Mouse (Mus musculus) embryonic stem cell, embryonic (primary cell): ENCODE measurements around the gene Eef1a2.

ENCODE experiments used
- CTCF ChIA-PET, 4 experiments: fragments of 300-600 bp in 2 of 4; fragments of 350-600 bp in 2 of 4; sonication (Branson Sonifier 250); formaldehyde crosslinking; loops; one replicate each; lab custom pipeline; 2022; ENCODE audit warnings: inconsistent platforms in 2 of 4; lab: Charles Lee
- POLR2A ChIA-PET, 4 experiments: fragments of 300-600 bp in 2 of 4; fragments of 350-600 bp in 2 of 4; sonication (Branson Sonifier 250); formaldehyde crosslinking; loops; one replicate each; lab custom pipeline; 2022; ENCODE audit warnings: antibody characterized with exemption in 4 of 4, inconsistent platforms in 1 of 4; lab: Charles Lee

The Eef1a2 gene

GRCm38 (mm10) chr2:181150281-181150680 lies 6.5 kb downstream of the Eef1a2 start:
- ChIA-PET CTCF (interaction anchor here in 2 of 4 experiments (1.3 to 1.6 kb wide), 4 partner anchors 37 to 509 kb away, joined by 3 to 4 read pairs (median 4); partner anchors contain the start of gene Ppdpf (in 2 of the 2)), POLR2A (interaction anchor here in 2 of 4 experiments (0.6 to 1.0 kb wide), 4 partner anchors 9 to 98 kb away, joined by 3 read pairs; partner anchors contain the start of gene Ppdpf (in 1 of the 2))

DNA sequence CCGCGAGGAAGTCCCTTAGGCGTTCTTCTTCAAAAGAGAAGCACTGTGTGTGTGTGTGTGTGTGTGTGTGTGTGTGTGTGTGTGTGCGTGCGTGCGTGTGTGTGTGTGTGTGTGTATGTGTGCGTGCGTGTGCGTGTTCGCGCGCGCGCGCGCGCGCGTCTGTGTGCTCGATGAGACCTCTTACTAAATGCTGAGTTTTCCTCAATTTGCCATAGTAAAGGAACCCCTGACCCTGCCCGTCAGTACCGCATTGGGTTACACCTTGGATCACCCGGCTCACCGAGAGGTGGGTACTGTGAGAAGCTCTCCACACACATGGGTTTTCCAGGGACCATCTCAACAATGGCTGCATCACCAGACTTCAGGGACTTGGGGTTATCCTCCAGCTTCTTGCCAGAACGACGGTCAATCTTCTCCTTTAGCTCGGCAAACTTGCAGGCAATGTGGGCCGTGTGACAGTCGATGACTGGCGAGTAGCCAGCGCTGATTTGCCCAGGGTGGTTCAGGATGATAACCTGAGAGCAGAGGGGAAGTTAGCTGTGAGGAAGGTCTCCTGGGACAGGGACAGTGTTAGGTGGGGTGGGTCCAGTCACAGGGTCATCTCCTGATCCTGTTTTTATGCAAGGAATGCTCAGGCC lies 8.4 kb downstream of the Eef1a2 start:
- CTCF ChIA-PET: interaction anchor here in 1 of 4 experiments (1.2 to 1.6 kb wide), 2 partner anchors 12 to 39 kb away, joined by 3 to 4 read pairs; partner anchors contain the start of gene Ppdpf

DNA sequence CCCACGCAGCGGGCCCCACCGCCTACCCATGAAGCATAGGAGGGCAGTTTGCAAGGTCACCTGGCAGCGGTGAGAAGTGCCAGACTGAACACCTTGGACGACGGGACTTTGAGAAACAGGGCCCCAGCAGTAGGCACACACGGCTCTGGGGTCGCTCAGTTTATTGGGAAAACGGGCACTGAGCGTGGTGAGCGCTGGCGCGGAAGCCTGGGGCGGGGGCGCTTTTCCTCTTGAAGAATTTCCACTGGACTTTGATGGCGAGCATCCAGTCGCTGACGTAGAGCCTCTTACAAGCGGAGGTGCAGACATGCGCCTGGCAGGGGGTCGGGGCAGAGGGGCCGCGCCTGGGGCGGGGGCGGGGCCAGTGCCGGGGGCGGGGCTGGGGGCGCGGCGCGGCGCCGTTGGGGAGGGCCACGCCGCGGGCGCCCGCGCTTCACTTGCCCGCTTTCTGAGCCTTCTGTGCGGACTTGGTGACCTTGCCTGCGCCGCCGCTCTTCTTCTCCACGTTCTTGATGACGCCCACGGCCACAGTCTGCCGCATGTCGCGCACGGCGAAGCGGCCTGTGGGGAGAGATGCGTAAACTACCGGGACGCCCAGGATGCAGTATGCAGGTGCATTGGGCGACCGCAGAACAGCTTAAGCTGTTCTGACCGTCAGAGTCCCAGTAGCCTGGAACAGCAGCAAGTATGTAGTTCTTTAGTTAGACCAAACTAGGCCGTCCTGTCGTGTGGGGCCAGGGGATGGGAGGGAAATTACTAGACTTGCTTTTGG lies 9.1 kb downstream of the Eef1a2 start:
- POLR2A ChIA-PET: interaction anchor here in 2 of 4 experiments (0.9 to 1.6 kb wide), 3 partner anchors 13 to 39 kb away, joined by 3 to 6 read pairs (median 4); partner anchors contain the start of genes Kcnq2 (in 2 of the 2) and Ppdpf (in 1 of the 2)

More for the DNA sequence above, 8.4 kb downstream of the Eef1a2 start:
- POLR2A ChIA-PET: interaction anchor here in 3 of 4 experiments (0.7 to 1.6 kb wide), 5 partner anchors 12 to 502 kb away, joined by 3 to 7 read pairs (median 5); partner anchors contain the start of gene Kcnq2 (in 2 of the 3)

DNA sequence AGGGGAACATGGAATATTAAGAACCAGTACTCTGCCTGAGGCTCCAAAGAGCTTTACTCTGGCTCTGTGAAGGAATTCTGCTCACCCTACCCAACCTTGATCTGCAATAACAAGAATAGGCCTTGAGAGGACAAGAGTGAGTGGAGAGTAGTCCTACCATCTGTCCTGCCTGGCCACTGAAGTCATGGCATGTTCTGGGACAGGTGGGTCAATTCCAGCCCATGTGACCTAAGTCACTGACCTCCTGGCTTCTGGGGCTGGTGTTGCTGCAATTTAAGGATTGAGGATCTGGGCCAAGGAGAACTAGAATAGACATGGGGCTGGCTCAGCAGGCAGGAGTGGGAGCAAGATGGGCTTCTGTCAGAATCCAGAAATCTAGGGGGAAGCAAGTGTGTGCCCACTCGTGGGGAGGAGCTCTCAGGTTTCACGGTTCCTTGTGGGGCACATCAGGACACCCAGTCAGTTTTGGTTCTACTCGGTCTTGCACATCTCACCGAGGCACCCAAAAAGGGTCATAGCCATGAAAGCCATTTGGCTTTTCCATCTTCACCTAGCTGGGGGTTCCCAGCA lies 9.8 kb downstream of the Eef1a2 start:
- POLR2A ChIA-PET: interaction anchor here in 1 of 4 experiments (0.9 to 1.6 kb wide), 2 partner anchors 12 to 40 kb away, joined by 3 to 4 read pairs; partner anchors contain the start of genes Kcnq2 and Ppdpf
- CTCF ChIA-PET: no interaction called here

More for the DNA sequence above, 9.1 kb downstream of the Eef1a2 start:
- CTCF ChIA-PET: interaction anchor here in 1 of 4 experiments (1.2 kb wide), 1 partner anchor 11 kb away, joined by 3 read pairs; no protein-coding TSS in a partner anchor

GRCm38 (mm10) chr2:181144675-181145074 lies 12.1 kb downstream of the Eef1a2 start:
- ChIA-PET POLR2A (no interaction called here), CTCF (interaction anchor here in 1 of 4 experiments (0.6 kb wide), 1 partner anchor 9 kb away, joined by 3 read pairs; the partner anchor contains the start of gene Kcnq2)

DNA sequence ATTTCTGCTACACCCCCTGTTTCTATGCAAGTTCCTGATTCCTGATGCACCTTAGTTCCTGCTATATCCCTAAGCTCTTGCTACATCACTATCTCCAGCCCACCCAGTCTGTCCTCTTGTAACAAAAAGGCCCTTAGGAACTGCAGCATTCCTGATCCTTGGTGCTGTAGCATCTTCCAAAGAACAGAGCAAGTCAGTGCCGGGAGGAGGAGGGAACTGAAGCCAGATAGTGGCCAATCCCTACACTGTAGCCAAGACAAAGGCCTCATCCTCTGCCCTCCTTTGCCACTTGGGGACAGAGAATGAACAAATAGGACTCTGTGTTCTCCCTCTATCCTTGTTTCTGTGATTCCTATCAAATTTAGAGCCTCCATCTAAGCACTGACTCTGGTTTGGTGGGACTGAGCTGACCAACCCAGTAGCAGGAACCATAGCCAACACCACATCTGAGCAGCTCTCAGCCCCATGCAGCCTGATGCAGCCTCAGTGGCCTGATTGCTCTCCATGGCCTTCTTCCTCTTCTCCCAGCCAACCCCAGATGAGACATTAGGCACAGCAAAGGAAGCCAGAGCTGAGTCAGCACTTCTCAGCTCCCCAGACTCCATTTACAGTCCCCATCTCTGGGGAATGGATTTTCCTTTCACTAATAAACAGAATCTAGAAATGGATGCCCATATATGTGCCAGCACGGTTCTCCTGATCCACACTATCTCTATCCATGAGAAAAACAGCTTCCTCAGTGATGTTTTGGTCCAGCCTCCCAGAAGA lies 13.1 kb downstream of the Eef1a2 start:
- POLR2A ChIA-PET: interaction anchor here in 1 of 4 experiments (0.7 to 0.9 kb wide), 3 partner anchors 9 to 16 kb away, joined by 3 read pairs; partner anchors contain the start of gene Eef1a2
- CTCF ChIA-PET: no interaction called here

GRCm38 (mm10) chr2:181142703-181143135 lies 14.1 kb downstream of the Eef1a2 start:
- POLR2A ChIA-PET: interaction anchor here in 1 of 4 experiments (0.5 to 0.7 kb wide), 2 partner anchors 8 to 867 kb away, joined by 3 read pairs; no protein-coding TSS in a partner anchor
- CTCF ChIA-PET: no interaction called here

DNA sequence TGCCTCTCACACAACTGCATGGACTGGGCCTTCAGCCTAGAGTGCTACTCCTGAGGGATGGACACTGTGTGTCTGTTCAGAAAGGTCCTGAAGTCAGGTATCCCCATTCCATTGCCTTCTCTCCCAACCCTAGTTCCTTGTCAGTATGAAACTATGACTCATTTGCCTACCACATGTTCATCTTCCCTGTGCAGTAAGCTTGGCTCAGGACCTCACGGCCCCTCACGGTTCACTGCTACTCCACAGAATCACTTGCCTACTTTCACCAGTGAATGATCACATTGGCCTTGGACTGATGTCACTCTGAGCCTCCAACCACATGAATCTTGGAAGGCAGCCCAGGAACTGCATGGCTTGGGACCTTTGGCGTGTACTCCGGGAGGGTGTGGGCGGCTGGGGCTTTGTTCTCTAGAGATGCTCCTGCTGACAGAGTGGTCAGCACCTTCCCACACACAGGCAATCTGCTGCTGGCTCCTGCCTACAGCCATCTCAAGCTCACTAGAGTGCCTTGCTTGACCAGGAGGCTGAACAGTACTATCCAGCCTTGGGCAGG lies 17.1 kb downstream of the Eef1a2 start:
- POLR2A ChIA-PET: interaction anchor here in 1 of 4 experiments (1.0 kb wide), 1 partner anchor 18 kb away, joined by 4 read pairs; no protein-coding TSS in a partner anchor
- CTCF ChIA-PET: no interaction called here

DNA sequence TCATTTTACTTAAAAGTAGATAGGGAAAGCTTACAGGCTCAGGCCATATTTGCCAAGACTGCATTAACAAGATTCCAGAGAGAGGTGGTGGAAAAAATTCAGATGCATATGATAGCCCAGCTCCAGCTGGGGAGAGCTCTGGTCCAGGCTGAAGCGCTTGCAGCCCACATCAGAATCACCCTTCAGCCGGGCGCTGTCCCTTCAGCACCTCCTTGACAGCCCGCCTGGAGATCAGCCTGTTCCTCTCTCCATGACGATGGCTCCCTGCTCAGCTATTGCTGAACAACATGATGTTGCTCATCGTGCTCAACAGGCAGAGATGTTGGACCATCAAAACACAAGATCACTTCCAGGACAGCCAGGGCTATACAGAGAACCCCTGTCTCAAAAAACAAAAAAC lies 19.9 kb downstream of the Eef1a2 start:
- POLR2A ChIA-PET: interaction anchor here in 2 of 4 experiments (0.7 to 1.1 kb wide), 4 partner anchors 9 to 356 kb away, joined by 3 to 7 read pairs (median 3); partner anchors contain the start of gene Abhd16b (in 1 of the 2)
- CTCF ChIA-PET: interaction anchor here in 1 of 4 experiments (1.5 kb wide), 1 partner anchor 12 kb away, joined by 3 read pairs; no protein-coding TSS in a partner anchor

DNA sequence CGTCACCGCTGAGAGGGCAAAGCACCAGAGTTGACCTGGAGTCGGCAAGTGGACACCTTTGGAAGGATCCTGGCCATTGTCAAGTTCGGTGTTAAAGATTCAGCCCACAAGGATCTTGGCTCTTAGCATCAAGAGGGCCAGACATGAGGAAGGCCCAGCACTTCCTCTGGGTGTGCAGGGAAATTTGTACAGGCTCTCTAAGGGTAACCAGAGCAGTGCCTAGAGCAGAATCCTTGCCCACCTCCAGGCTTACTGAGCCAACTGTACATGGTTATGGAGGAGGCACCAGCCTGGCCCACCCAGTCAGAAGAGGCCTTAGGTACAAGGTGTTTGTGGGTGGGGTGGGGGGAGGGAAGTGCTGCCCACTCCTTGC lies 21.4 kb downstream of the Eef1a2 start:
- ChIA-PET CTCF (interaction anchor here (0.6 to 1.2 kb wide), 6 partner anchors 9 to 1085 kb away, joined by 3 to 4 read pairs (median 3); no protein-coding TSS in a partner anchor), POLR2A (interaction anchor here (0.6 to 1.5 kb wide), 8 partner anchors 12 to 845 kb away, joined by 3 to 7 read pairs (median 4); partner anchors contain the start of gene Dnajc5 (in 1 of the 4))

- CTCF ChIA-PET: interaction anchor here (0.6 to 1.2 kb wide), 7 partner anchors 10 to 1084 kb away, joined by 3 read pairs; no protein-coding TSS in a partner anchor
- POLR2A ChIA-PET: interaction anchor here (0.6 to 1.5 kb wide), 9 partner anchors 8 to 845 kb away, joined by 3 to 7 read pairs (median 4); partner anchors contain the start of gene Dnajc5 (in 1 of the 4)
These were observed 22.0 kb downstream of the Eef1a2 start, which contains the start of gene Kcnq2 for GRCm38 (mm10) chr2:181134591-181135445. Gene Kcnq2, minus strand, starts transcription at chr2:181135300.

GRCm38 (mm10) chr2:181133837-181134590 lies 22.8 kb downstream of the Eef1a2 start:
- POLR2A ChIA-PET: interaction anchor here in 3 of 4 experiments (0.8 to 1.5 kb wide), 5 partner anchors 9 to 386 kb away, joined by 3 to 6 read pairs (median 3); partner anchors contain the start of gene Dnajc5 (in 1 of the 3)
- CTCF ChIA-PET: interaction anchor here (0.7 to 1.2 kb wide), 4 partner anchors 170 to 1083 kb away, joined by 3 read pairs; no protein-coding TSS in a partner anchor

GRCm38 (mm10) chr2:181130245-181130644 lies 26.6 kb downstream of the Eef1a2 start:
- CTCF ChIA-PET: no interaction called here
- POLR2A ChIA-PET: interaction anchor here in 1 of 4 experiments (0.6 kb wide), 1 partner anchor 15 kb away, joined by 3 read pairs; no protein-coding TSS in a partner anchor

- POLR2A ChIA-PET: interaction anchor here in 2 of 4 experiments (0.6 to 1.9 kb wide), 4 partner anchors 115 to 682 kb away, joined by 3 to 8 read pairs (median 4); partner anchors contain the start of genes Birc7 (in 1 of the 2) and Nkain4 (in 1 of the 2)
- CTCF ChIA-PET: interaction anchor here in 1 of 4 experiments (1.4 kb wide), 1 partner anchor 25 kb away, joined by 4 read pairs; no protein-coding TSS in a partner anchor
These were observed 27.9 kb downstream of the Eef1a2 start for GRCm38 (mm10) chr2:181128963-181129362.
